14 mouse cellular contexts compared by ENCODE assay signal in the genomic region with DNA sequence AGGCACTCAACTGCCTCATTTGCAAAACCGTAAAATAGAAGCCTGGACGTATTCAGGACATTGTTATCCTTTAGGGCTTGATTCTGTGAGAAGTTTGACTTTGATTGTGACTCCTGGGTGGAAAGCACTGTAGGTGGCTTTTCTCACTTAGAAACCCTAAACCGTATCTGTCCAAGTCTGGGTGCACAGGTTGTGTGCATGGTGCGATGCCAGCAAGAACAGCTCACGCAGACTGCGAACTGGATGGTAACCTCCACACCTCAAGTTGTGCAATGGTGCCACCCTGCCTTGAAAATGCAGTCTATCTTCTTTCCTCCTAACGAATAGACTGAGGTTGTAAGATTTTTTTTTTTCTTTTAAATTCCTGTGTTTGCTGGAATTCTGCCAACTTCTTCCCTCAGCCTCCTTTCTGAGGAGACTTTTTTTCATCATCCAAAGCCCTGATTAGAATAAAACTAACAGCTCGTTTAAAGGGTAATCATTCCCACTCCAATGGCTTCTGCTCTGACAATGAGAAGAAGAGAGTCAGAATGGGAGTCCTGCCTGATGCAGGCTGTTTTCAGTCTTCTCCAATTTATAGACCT.
DNase-seq lines count a peak whose midpoint lies in the region; ATAC-seq and TF ChIP-seq lines count a peak whose summit lies in the region.
"Had no signal": no experiment of that assay in that cellular context is flagged by ENCODE, and none has a peak within 500 bp of the region (broad histone marks: within the 10 kb centered on the region; RNA-seq: fewer than 3 reads in every experiment).

No protein-coding gene starts in this region.

- ATAC-seq in hindbrain, postnatal 0 days = no peak
- no peak for ATAC-seq in hindbrain, embryonic 14.5 days (ENCODE audit: low FRiP score)
- no peak for ATAC-seq in lung, postnatal 0 days
- no peak for ATAC-seq in embryonic facial prominence, embryonic 14.5 days (ENCODE audit: low read depth)
- ATAC-seq in limb, embryonic 15.5 days (ENCODE audit: insufficient number of reproducible peaks, low FRiP score, low TSS enrichment, low read depth) = no peak
- ATAC-seq: inflammation-experienced regulatory T-cells, adult 6 months had no signal

- H3K4me3 ChIP-seq in hindbrain, postnatal 0 days (ENCODE audit: low read length) = no peak overlapping the region
- no peak overlapping the region for H3K4me3 ChIP-seq in hindbrain, embryonic 14.5 days (replicated peaks; ENCODE audit: low read length)
- H3K4me3 ChIP-seq in lung, postnatal 0 days (ENCODE audit: low read depth, low read length) = no peak overlapping the region
- no peak overlapping the region for H3K4me3 ChIP-seq in lung, adult 2 months (replicated peaks; ENCODE audit: extremely low read depth, low read depth, low read length)
- no peak overlapping the region for H3K4me3 ChIP-seq in embryonic facial prominence, embryonic 14.5 days (ENCODE audit: low read depth, low read length)
- H3K4me3 ChIP-seq in limb, embryonic 15.5 days = no peak overlapping the region
- H3K4me3 ChIP-seq: midbrain, embryonic 12.5 days; neural tube, embryonic 13.5 days had no signal

- peak; percentile 54 for DNase-seq in hindbrain, postnatal 0 days (ENCODE audit: low spot score)
- no peak for DNase-seq in hindbrain, embryonic 14.5 days (ENCODE audit: low spot score)
- peak; percentile 33 for DNase-seq in lung, postnatal 0 days (ENCODE audit: low spot score)
- DNase-seq in lung, adult 2 months = no peak
- DNase-seq in embryonic facial prominence, embryonic 14.5 days (ENCODE audit: low spot score) = peak; percentile 83
- DNase-seq in left cerebral cortex, adult 8-10 months (ENCODE audit: low spot score in 2 of 2) = no peak
- no peak for DNase-seq in natural killer cell, adult 2 months (ENCODE audit: low spot score in 2 of 2)
- DNase-seq: adrenal gland, adult 8-10 months; heart, postnatal 14 days had no signal

- no peak overlapping the region for H3K4me2 ChIP-seq in hindbrain, postnatal 0 days (ENCODE audit: low read depth, low read length)
- no peak overlapping the region for H3K4me2 ChIP-seq in hindbrain, embryonic 14.5 days (replicated peaks)
- H3K4me2 ChIP-seq in lung, postnatal 0 days (replicated peaks; ENCODE audit: low read depth, low read length) = no peak overlapping the region
- H3K4me2 ChIP-seq in embryonic facial prominence, embryonic 14.5 days (ENCODE audit: low read depth, low read length) = no peak overlapping the region
- no peak overlapping the region for H3K4me2 ChIP-seq in limb, embryonic 15.5 days
- H3K4me2 ChIP-seq: midbrain, embryonic 12.5 days; neural tube, embryonic 13.5 days had no signal

- H3K9me3 ChIP-seq in hindbrain, postnatal 0 days (ENCODE audit: low read length) = no peaks in the 10 kb centered on the region
- H3K9me3 ChIP-seq in hindbrain, embryonic 14.5 days (ENCODE audit: control insufficient read depth, low read length) = no peaks in the 10 kb centered on the region
- no peaks in the 10 kb centered on the region for H3K9me3 ChIP-seq in lung, postnatal 0 days (ENCODE audit: low read length)
- H3K9me3 ChIP-seq in embryonic facial prominence, embryonic 14.5 days (ENCODE audit: control insufficient read depth, low read length) = no peaks in the 10 kb centered on the region
- no peaks in the 10 kb centered on the region for H3K9me3 ChIP-seq in limb, embryonic 15.5 days
- H3K9me3 ChIP-seq: midbrain, embryonic 12.5 days; neural tube, embryonic 13.5 days had no signal

- no peak for TF ChIP-seq CTCF in hindbrain, postnatal 0 days (IDR thresholded peaks at IDR 0.05; ENCODE audit: low read depth)
- no peak for TF ChIP-seq CTCF in lung, postnatal 0 days (IDR thresholded peaks at IDR 0.05)
- no peak for TF ChIP-seq CTCF in lung, adult 2 months (IDR thresholded peaks at IDR 0.05; ENCODE audit: insufficient read depth, low read length)

- TF ChIP-seq EP300 in lung, postnatal 0 days (IDR thresholded peaks at IDR 0.05) = no peak

- no peak for TF ChIP-seq POLR2A in lung, adult 2 months (IDR thresholded peaks at IDR 0.05; ENCODE audit: borderline replicate concordance, extremely low read depth, low read depth, low read length)

- H3K27me3 ChIP-seq in hindbrain, postnatal 0 days (ENCODE audit: insufficient read depth, low read length) = no peaks in the 10 kb centered on the region
- no peaks in the 10 kb centered on the region for H3K27me3 ChIP-seq in hindbrain, embryonic 14.5 days (ENCODE audit: control insufficient read depth, insufficient read depth, low read length)
- no peaks in the 10 kb centered on the region for H3K27me3 ChIP-seq in lung, postnatal 0 days (replicated peaks; ENCODE audit: insufficient read depth, low read length)
- H3K27me3 ChIP-seq in embryonic facial prominence, embryonic 14.5 days (replicated peaks; ENCODE audit: control insufficient read depth, insufficient read depth, low read length) = no peaks in the 10 kb centered on the region
- H3K27me3 ChIP-seq in limb, embryonic 15.5 days = no peaks in the 10 kb centered on the region
- H3K27me3 ChIP-seq: midbrain, embryonic 12.5 days; neural tube, embryonic 13.5 days had no signal

- no peaks in the 10 kb centered on the region for H3K36me3 ChIP-seq in hindbrain, postnatal 0 days (ENCODE audit: insufficient read depth, low read length)
- H3K36me3 ChIP-seq in hindbrain, embryonic 14.5 days (replicated peaks; ENCODE audit: control insufficient read depth, insufficient read depth) = no peaks in the 10 kb centered on the region
- no peaks in the 10 kb centered on the region for H3K36me3 ChIP-seq in lung, postnatal 0 days (ENCODE audit: insufficient read depth, low read length)
- no peaks in the 10 kb centered on the region for H3K36me3 ChIP-seq in embryonic facial prominence, embryonic 14.5 days (ENCODE audit: control insufficient read depth, insufficient read depth, low read length)
- H3K36me3 ChIP-seq in limb, embryonic 15.5 days = no peaks in the 10 kb centered on the region
- H3K36me3 ChIP-seq: midbrain, embryonic 12.5 days; neural tube, embryonic 13.5 days had no signal

- H3K9ac ChIP-seq in hindbrain, postnatal 0 days (replicated peaks; ENCODE audit: low read length) = no peak overlapping the region
- no peak overlapping the region for H3K9ac ChIP-seq in hindbrain, embryonic 14.5 days
- no peak overlapping the region for H3K9ac ChIP-seq in lung, postnatal 0 days (replicated peaks; ENCODE audit: low read depth)
- no peak overlapping the region for H3K9ac ChIP-seq in embryonic facial prominence, embryonic 14.5 days (ENCODE audit: low read depth, low read length)
- no peak overlapping the region for H3K9ac ChIP-seq in limb, embryonic 15.5 days
- H3K9ac ChIP-seq: liver, embryonic 14.5 days; midbrain, embryonic 12.5 days; neural tube, embryonic 13.5 days had no signal

- peaks cover 5% of the 10 kb centered on the region; the same call in 1 of the 2 replicates for H3K4me1 ChIP-seq in hindbrain, postnatal 0 days (ENCODE audit: insufficient read depth, low read length)
- peaks cover 24% of the 10 kb centered on the region for H3K4me1 ChIP-seq in hindbrain, embryonic 14.5 days (replicated peaks; ENCODE audit: control insufficient read depth, insufficient read depth, low read length)
- no peaks in the 10 kb centered on the region for H3K4me1 ChIP-seq in lung, postnatal 0 days (ENCODE audit: insufficient read depth, low read depth, low read length)
- H3K4me1 ChIP-seq in lung, adult 2 months (ENCODE audit: control insufficient read depth, insufficient read depth, low read length) = no peaks in the 10 kb centered on the region
- peaks cover 40% of the 10 kb centered on the region for H3K4me1 ChIP-seq in embryonic facial prominence, embryonic 14.5 days (ENCODE audit: control insufficient read depth, insufficient read depth, low read length)
- H3K4me1 ChIP-seq in limb, embryonic 15.5 days = peaks cover 45% of the 10 kb centered on the region

- 55% methylated on average over 8 of the region's 8 CpGs for WGBS in hindbrain, postnatal 0 days
- 69% methylated on average over 8 of the region's 8 CpGs for WGBS in hindbrain, embryonic 14.5 days
- 43% methylated on average over 8 of the region's 8 CpGs for WGBS in lung, postnatal 0 days
- WGBS in lung, adult 2 months = 55% methylated on average over 8 of the region's 8 CpGs
- WGBS in embryonic facial prominence, embryonic 14.5 days = 56% methylated on average over 8 of the region's 8 CpGs
- 32% methylated on average over 8 of the region's 8 CpGs for WGBS in limb, embryonic 15.5 days

- no peak overlapping the region for H3K27ac ChIP-seq in hindbrain, postnatal 0 days
- H3K27ac ChIP-seq in hindbrain, embryonic 14.5 days = no peak overlapping the region
- no peak overlapping the region for H3K27ac ChIP-seq in lung, postnatal 0 days (ENCODE audit: low read length)
- peak overlapping the region; percentile 52; the same call in 1 of the 2 replicates for H3K27ac ChIP-seq in embryonic facial prominence, embryonic 14.5 days (replicated peaks; ENCODE audit: low read depth, low read length)
- H3K27ac ChIP-seq in limb, embryonic 15.5 days = peak overlapping the region; percentile 43
- H3K27ac ChIP-seq: liver, embryonic 14.5 days; midbrain, embryonic 12.5 days; neural tube, embryonic 13.5 days had no signal

Comparison
In these comparisons a context has a peak if more than half of its experiments do, and no peak if none do; other contexts are left out.
1. DNase-seq: peak in hindbrain, postnatal 0 days (single experiment), lung, postnatal 0 days (single experiment) and embryonic facial prominence, embryonic 14.5 days (single experiment); none in hindbrain, embryonic 14.5 days (single experiment), lung, adult 2 months (single experiment), left cerebral cortex, adult 8-10 months (0 of 2) and natural killer cell, adult 2 months (0 of 2).
2. H3K27ac ChIP-seq: peak in embryonic facial prominence, embryonic 14.5 days (single experiment) and limb, embryonic 15.5 days (single experiment); none in hindbrain, postnatal 0 days (single experiment), hindbrain, embryonic 14.5 days (single experiment) and lung, postnatal 0 days (single experiment).